Mouse (Mus musculus) midbrain, embryonic 12.5 days (tissue): ENCODE data around the gene Tmem119. TPM values are rescaled to one million over a fixed set of nuclear protein-coding genes. Genes with fewer than 3 reads are reported as not detected.
"Not testable (repeated sequence)": the region's sequence is repeated elsewhere in the genome, so short reads cannot be mapped to it uniquely, and the experiment has no call there.

Experiments used
- ATAC-seq: fragments of 200-750 bp; cut with Nextera tagmentation; 2 replicates; pipeline ENCODE4 v1.8.0; 2017; ENCODE audit warnings: low read depth, moderate TSS enrichment, moderate library complexity; ENCODE audit not compliant: low FRiP score
- H3K27ac ChIP-seq: fragments of 300-500 bp; sonication (generic); replicated peaks from 2 replicates; pipeline ENCODE4 v1.5.1; 2016; ENCODE audit warnings: mild to moderate bottlenecking
- H3K27me3 ChIP-seq: fragments of 300-500 bp; sonication (generic); 2 replicates; pipeline ENCODE4 v1.6.1; 2016; ENCODE audit warnings: mild to moderate bottlenecking
- H3K36me3 ChIP-seq: fragments of 300-500 bp; sonication (generic); 2 replicates; pipeline ENCODE4 v1.6.1; 2016
- H3K4me1 ChIP-seq: fragments of 300-500 bp; sonication (generic); 2 replicates; pipeline ENCODE4 v1.6.1; 2016
- H3K4me2 ChIP-seq: fragments of 300-500 bp; sonication (generic); replicated peaks from 2 replicates; pipeline ENCODE4 v1.6.1; 2016; ENCODE audit warnings: mild to moderate bottlenecking, moderate library complexity
- H3K4me3 ChIP-seq: fragments of 300-500 bp; sonication (generic); 2 replicates; pipeline ENCODE4 v1.5.1; 2016; ENCODE audit warnings: mild to moderate bottlenecking
- H3K9ac ChIP-seq: fragments of 300-500 bp; sonication (generic); replicated peaks from 2 replicates; pipeline ENCODE4 v1.6.1; 2016; ENCODE audit warnings: mild to moderate bottlenecking, moderate library complexity
- H3K9me3 ChIP-seq: fragments of 300-500 bp; sonication (generic); 2 replicates; pipeline ENCODE4 v1.6.1; 2016; ENCODE audit warnings: mild to moderate bottlenecking
- WGBS: fragments of 180-500 bp; shearing (Covaris S2); methylation state at CpG from one replicate; pipeline ENCODE4 v1.1.7; 2016; 5-methylcytosine and 5-hydroxymethylcytosine counted together
- polyA plus RNA-seq: library from polyadenylated mRNA; unstranded; fragments of >200 nt; fragmentation: Nextera tagmentation; extraction: Ambion mirVana; gene quantifications from 2 replicates; pipeline ENCODE4 v1.2.1, GENCODE M21; 2016

Tmem119 gene
- polyA plus RNA-seq, 1 experiment from 2014 or later: 26.4 TPM

DNA sequence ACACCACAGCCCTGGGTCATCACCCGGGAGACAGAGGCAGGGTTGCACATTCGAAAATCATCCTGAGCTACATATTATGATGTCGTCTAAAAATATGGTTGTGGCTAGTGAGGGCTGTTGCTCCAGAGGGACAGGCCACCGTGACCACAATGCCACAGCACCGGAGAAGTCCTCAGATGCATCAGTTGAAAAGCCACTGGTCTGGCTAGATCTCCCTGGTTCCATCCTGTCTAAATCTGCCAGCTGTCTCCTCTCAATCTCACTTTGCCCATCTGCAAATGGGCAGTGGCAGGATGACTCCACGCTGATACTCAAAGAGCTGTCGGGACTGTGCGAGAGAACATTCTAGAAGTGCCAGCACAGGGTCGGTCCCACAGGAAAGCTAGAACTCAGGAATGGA lies 1.8 kb downstream of the Tmem119 start:
- Histone ChIP-seq H3K9ac (no peak overlapping the region), H3K27ac (no peak overlapping the region), H3K4me3 (no peak overlapping the region), H3K4me1 (peaks cover 23% of the 10 kb centered on the region), H3K9me3 (no peaks in the 10 kb centered on the region), H3K4me2 (no peak overlapping the region), H3K36me3 (no peaks in the 10 kb centered on the region), H3K27me3 (peaks cover 36% of the 10 kb centered on the region)
- ATAC-seq: no peak
- 82% methylated on average over 9 of the region's 9 CpGs for WGBS

DNA sequence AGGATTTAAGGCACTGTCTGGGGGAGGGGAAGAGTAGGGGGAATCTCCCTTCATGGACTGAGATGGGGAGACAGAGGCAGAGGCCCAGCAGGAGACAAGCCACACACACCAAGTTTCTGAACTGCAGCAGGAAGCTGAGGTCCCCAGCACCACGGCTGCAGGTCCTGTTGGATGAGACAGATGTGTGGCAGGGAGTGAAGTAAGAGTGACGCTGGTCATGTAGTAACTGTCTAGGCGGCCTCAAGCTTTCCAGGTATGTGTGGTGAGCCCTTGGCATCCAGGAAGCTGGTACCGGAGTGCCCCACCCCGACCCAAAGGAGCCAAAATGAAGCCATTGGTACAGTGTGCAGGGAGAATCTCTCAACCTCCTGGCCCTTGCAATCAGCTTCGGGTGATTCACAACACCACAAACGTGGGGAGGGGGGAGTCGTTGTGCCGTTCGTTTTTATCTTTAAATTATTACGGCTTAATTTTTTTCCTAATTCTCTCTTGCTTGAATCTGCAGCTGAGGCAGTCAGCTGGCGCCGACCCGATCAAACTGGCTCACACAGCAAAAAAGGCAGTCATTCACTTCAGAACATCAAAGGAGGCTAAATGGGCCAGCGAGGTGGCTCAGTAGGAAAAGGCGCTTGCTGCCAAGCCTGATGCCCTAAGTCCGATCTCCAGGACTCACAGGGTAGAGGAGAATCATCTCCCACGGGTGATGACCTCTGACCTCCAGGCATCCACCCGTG lies 3.0 kb downstream of the Tmem119 start:
- WGBS: 13% methylated on average over 19 of the region's 19 CpGs
- Histone ChIP-seq H3K4me3 (no peak overlapping the region), H3K27me3 (peaks cover 36% of the 10 kb centered on the region)

DNA sequence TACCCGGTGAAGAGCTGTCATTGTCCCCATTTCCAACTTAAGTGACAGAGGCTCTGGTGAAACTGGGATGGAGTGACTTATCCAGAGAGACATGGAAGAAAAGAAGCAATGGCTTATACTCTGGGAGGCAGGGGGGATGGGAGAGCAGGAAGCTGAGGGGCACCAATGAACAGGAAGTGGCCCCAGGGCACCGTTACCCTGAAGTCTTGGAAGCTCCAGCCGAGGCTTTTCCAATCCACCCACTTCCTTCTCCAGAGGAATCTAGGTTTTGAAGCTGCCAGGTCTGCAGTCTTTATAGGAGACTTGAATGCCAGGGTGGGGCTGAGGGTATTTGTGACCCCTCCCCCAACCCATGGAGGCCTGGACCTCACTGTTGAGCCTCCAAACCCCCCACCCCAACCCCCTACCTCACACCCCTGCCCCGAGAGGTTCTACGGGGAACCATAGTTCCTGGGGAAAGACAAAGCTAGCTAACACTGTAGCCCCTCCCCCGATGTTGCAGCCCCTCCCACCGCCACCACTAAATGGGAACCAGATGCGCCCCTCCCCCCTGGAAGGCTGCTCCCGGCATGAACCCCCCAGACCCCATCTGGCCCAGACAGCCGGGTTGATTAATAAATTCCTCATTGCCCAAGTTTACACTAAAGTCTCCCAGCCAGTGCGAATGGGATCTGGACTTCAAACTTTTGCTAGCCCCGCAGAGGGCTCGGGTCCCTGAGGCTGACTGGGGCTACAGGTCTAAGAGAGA lies 3.7 kb downstream of the Tmem119 start:
- Histone ChIP-seq H3K27me3 (peaks cover 36% of the 10 kb centered on the region), H3K27ac (no peak overlapping the region), H3K4me1 (peaks cover 23% of the 10 kb centered on the region), H3K4me3 (no peak overlapping the region), H3K4me2 (peak overlapping the region; percentile 14; the same call in 1 of the 2 replicates), H3K9me3 (no peaks in the 10 kb centered on the region), H3K36me3 (no peaks in the 10 kb centered on the region), H3K9ac (no peak overlapping the region)
- ATAC-seq: no peak
- 11% methylated on average over 13 of the region's 13 CpGs for WGBS

More for the DNA sequence above, 3.0 kb downstream of the Tmem119 start:
- no peak overlapping the region for H3K9ac ChIP-seq
- H3K9me3 ChIP-seq: no peaks in the 10 kb centered on the region
- H3K36me3 ChIP-seq: no peaks in the 10 kb centered on the region
- no peak for ATAC-seq
- no peak overlapping the region for H3K27ac ChIP-seq
- peaks cover 23% of the 10 kb centered on the region for H3K4me1 ChIP-seq
- peak overlapping the region; percentile 14; the same call in 1 of the 2 replicates for H3K4me2 ChIP-seq

DNA sequence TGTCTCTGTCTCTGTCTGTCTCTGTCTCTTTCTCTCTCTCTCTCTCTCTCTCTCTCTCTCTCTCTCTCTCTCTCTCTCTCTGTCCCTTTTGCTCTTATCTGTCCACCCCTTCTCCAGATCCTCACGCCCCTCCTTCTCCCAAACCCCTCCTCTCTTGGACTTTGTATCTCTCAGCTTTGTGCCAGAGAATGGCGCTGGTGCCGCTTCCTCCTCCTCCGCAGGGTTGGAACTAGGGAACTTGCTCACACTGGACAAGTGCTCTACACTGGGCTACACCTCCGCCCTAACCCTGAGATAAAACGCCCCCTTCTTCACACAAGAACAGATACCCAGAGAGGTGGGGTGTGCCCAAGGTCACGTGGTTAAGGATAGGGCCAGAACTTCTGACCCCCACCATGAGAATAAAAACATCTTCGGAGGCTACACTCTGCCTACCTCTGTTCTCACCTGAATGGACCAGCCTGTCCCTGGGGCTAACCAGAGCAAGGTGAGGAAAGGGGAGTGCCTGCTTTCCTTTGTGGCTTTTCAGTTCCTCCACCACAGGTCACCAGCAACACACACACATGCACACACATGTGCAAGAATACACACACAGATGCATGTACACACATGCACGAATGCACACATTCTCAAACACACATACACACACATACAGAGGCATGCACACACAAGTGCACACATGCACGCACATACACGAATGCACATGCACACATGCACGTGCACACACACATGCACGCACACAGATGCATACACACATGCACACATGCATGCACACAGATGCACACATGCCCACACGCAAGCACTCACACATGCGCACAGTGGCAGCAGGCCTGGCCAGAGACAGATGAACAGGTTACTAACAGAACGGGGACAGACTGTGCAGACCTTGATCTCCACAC lies 8.9 kb downstream of the Tmem119 start:
- Histone ChIP-seq H3K36me3 (no peaks in the 10 kb centered on the region), H3K4me2 (no peak overlapping the region), H3K9ac (no peak overlapping the region), H3K27me3 (0 out of 2 replicates have a peak, but pooled peaks cover 5% of the 10 kb centered on the region), H3K4me1 (peaks cover 3% of the 10 kb centered on the region), H3K27ac (no peak overlapping the region), H3K9me3 (no peaks in the 10 kb centered on the region), H3K4me3 (no peak overlapping the region)
- no peak for ATAC-seq
- WGBS: 82% methylated on average over 16 of the region's 16 CpGs

DNA sequence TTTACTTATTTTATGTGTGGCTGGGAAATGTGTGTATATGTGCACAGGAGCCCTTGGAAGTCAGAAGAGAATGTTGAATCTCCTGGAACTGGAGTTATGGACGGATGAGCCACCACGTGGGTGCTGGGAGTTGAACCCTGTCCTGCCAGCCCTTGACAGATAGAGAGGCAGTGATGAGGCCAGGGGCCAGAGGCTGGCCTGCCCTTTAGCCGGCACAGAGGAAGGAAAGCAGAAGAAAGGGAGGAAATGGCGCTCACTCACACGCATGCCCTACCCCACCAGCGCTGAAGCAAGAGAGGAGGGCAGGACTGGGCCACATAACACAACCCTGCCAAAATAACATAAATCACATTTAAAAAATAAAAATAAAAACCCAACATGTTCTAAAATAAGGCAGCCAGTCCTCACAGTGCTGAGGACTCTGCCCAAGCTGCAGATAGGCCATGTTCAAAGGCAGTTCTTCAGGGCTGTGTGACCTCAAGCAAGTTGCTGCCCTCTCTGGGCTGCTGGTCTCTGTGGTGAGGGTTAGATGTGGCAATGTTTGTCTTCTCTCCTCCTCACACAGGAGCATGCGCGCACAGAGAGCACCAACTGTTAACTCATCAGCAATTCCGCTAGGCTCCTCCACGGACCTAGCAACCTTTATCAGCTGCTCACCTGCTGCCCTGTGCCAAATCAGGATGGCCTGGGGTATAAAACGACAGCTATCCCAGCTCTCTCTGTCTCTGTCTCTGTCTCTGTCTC lies 9.7 kb downstream of the Tmem119 start:
- ATAC-seq: no peak
- Histone ChIP-seq H3K9me3 (no peaks in the 10 kb centered on the region), H3K27ac (no peak overlapping the region), H3K27me3 (0 out of 2 replicates have a peak, but pooled peaks cover 3% of the 10 kb centered on the region), H3K4me1 (no peaks in the 10 kb centered on the region; the same call in 1 of the 2 replicates), H3K9ac (no peak overlapping the region), H3K36me3 (no peaks in the 10 kb centered on the region), H3K4me2 (no peak overlapping the region), H3K4me3 (no peak overlapping the region)
- 81% methylated on average over 11 of the region's 11 CpGs for WGBS

DNA sequence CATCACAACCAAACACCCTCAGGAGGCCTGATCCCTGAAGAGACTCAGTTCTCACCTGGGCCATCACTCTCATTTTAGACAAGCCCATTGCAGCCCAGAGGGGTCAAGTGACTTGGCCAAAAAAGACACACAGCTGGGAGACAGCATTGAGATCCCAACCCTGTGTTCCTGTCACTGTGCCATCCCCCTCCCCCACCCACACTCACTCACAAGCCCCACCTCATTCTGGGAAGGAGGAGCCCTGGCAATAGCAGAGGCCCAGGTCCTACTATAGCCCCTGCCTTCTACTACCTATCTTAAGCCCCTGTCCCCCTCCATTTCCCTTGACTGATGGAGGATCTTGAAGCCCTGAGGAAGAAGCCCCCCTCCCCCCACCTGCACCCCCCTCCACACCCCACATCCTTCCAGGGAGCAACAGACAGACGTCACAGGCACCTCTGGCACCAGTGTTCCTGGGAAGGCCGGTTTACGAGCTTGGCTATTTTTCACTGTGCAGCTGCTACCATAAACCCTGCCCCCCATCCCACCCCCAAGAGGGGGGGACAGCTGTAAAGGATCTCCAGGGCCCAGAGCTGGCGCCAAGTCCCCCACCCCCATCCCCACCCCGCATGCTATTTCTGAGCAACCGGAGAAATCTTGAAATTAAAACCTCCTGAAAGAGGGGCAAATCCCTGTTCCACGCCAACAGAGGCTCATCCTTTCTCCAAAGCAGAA lies 11.1 kb downstream of the Tmem119 start:
- Histone ChIP-seq H3K27me3 (peaks cover 4% of the 10 kb centered on the region; the same call in 1 of the 2 replicates), H3K9ac (no peak overlapping the region), H3K27ac (no peak overlapping the region), H3K4me1 (no peaks in the 10 kb centered on the region; the same call in 1 of the 2 replicates), H3K9me3 (no peaks in the 10 kb centered on the region), H3K4me2 (no peak overlapping the region), H3K36me3 (no peaks in the 10 kb centered on the region), H3K4me3 (no peak overlapping the region)
- WGBS: 50% methylated on average over 7 of the region's 7 CpGs
- no peak for ATAC-seq

DNA sequence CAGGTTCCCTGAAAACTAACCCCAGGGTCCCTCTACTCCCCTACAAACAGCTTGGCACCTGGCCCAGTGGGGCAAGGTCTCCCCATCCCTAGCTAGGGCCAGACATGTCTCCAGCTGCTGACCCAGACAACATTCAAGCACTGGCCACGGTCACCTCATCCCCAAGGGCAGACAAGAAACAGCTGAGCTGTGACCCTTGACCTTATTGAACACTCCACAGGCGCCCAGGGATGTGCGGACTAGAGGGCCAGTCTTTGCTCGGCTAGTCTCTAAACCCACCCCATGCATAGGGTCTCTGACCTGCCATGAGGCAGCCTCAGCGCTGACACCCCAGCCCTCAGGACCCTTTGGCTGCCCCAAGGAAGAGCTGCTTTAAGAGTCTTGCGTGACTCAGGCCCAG lies 11.7 kb downstream of the Tmem119 start:
- 44% methylated on average over 6 of the region's 6 CpGs for WGBS
- Histone ChIP-seq H3K27ac (no peak overlapping the region), H3K36me3 (no peaks in the 10 kb centered on the region), H3K9ac (no peak overlapping the region), H3K4me2 (no peak overlapping the region), H3K4me1 (no peaks in the 10 kb centered on the region; the same call in 1 of the 2 replicates), H3K4me3 (no peak overlapping the region), H3K27me3 (peaks cover 10% of the 10 kb centered on the region), H3K9me3 (no peaks in the 10 kb centered on the region)
- no peak for ATAC-seq

DNA sequence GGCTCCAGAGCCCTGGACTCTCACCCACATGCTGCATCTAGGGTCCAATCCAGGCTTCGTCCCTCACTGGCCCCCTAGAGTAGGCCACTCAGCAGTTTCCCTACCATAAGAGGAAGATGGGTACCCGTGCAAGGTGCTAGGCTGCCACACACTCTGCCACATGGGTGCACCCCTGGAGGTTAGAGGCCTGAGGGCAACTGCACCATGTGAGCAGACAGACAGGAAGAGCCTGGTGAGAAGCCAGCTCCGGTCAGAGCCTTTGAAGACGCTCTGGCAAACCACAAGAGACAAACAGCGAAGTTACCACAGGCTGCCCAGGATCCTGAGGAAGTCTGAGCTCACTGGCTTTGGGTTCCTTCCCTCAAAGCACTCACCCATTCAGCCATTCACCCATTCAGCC lies 13.3 kb downstream of the Tmem119 start:
- H3K27me3 ChIP-seq: peaks cover 24% of the 10 kb centered on the region
- H3K36me3 ChIP-seq: no peaks in the 10 kb centered on the region
- no peak overlapping the region for H3K4me2 ChIP-seq
- ATAC-seq: no peak
- no peaks in the 10 kb centered on the region; the same call in 1 of the 2 replicates for H3K4me1 ChIP-seq
- 85% methylated on average over 5 of the region's 5 CpGs for WGBS
- no peak overlapping the region for H3K4me3 ChIP-seq
- H3K9me3 ChIP-seq: no peaks in the 10 kb centered on the region
- H3K9ac ChIP-seq: no peak overlapping the region
- H3K27ac ChIP-seq: no peak overlapping the region

DNA sequence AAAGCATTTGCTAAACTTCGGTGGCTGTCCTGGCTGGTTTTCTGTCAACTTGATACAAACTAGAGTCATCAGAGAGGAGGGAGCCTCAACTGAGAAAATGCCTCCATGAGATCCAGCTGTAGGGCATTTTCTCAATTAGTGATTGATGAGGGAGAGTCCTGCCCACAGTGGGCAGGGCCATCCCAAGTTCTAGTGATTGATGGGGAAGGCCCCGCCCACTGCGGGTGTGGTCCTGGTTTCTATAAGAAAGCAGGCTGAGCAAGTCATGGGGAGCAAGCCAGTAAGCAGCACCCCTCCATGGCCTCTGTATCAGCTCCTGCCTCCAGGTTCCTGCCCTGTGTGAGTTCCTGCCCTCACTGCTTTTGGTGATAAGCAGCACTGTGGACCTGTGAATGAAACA lies 16.2 kb downstream of the Tmem119 start:
- not testable (repeated sequence) for H3K36me3 ChIP-seq, H3K9me3 ChIP-seq, H3K4me2 ChIP-seq, H3K27ac ChIP-seq, H3K9ac ChIP-seq, ATAC-seq, H3K4me1 ChIP-seq, H3K4me3 ChIP-seq
- 33% methylated on average over 3 of the region's 3 CpGs for WGBS
- H3K27me3 ChIP-seq: peaks cover 24% of the 10 kb centered on the region

DNA sequence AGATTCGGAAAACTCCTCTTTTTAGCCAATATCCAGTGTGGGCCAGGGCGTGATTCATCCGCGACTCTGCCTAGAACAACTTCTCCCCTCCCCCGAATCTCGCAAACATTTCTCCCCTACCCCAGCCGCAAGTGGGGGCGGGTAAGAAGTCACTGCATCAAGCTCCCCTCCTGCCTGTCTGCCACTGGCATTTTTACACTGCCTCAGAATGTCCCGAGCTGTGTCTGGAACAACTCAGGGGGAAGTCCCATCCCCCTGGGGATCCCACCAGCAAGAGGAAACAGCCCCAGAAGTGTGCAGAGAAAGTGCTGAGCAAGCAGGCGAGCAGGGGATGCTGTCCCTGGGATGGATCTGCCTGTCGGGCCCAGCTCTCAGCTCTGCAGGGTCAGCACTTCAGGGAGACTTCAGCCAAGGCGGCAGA lies 16.7 kb downstream of the Tmem119 start:
- Histone ChIP-seq H3K9ac (no peak overlapping the region), H3K4me2 (no peak overlapping the region), H3K9me3 (no peaks in the 10 kb centered on the region), H3K4me1 (no peaks in the 10 kb centered on the region), H3K36me3 (peaks cover 3% of the 10 kb centered on the region; the same call in 1 of the 2 replicates), H3K4me3 (no peak overlapping the region), H3K27ac (no peak overlapping the region), H3K27me3 (peaks cover 24% of the 10 kb centered on the region)
- ATAC-seq: no peak
- WGBS: 22% methylated on average over 12 of the region's 12 CpGs

DNA sequence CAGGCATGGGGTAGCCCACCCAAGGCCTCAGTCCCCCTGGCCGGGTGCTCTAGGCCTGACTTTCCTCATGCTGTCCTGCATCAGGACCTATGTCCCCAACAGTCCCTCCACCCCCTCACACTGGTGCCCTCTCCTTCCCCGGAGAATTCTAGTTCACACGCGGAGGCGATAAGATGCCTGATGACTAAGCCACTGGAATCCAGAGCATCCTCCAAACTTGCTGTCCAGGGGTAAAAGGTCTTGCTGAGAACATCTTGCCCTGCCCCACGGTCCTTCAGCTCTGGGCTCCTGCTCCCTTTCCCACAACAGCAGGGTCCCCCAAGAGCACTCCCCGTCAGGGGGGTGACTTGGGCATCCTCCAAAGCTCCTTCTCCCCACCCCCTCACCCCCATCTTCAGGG lies 17.7 kb downstream of the Tmem119 start:
- Histone ChIP-seq H3K27ac (no peak overlapping the region), H3K4me1 (no peaks in the 10 kb centered on the region), H3K9me3 (no peaks in the 10 kb centered on the region), H3K9ac (no peak overlapping the region), H3K4me3 (no peak overlapping the region), H3K36me3 (peaks cover 10% of the 10 kb centered on the region), H3K27me3 (peaks cover 24% of the 10 kb centered on the region), H3K4me2 (no peak overlapping the region)
- WGBS: 88% methylated on average over 7 of the region's 7 CpGs
- ATAC-seq: no peak
